Mouse (Mus musculus) gastrocnemius, adult 8-10 months (tissue): ENCODE results near the gene Echdc1. TPM values are rescaled to one million over a fixed set of nuclear protein-coding genes. Genes with fewer than 3 reads are reported as not detected.

Source experiments
- total RNA-seq, 4 experiments: library from RNA; stranded (reverse); gene quantifications; 2 replicates each; pipeline ENCODE4 v1.2.4; 2022

Gene Echdc1
- total RNA-seq, 4 experiments from 2014 or later = 33.3 to 38.7 (median 35.1) TPM

Other genes with a start within 250 kb of the Echdc1 start
- gene Soga3, start 169.3 kb upstream of the Echdc1 start, total RNA-seq = not detected
- gene Gm49353, start 114.2 kb upstream of the Echdc1 start, total RNA-seq = not detected
- gene 9330159F19Rik, start 101.6 kb upstream of the Echdc1 start, total RNA-seq = 10 to 100 TPM; 54.0 to 64.0 (median 59.1) TPM
- 10 to 100 TPM; 47.5 to 60.5 (median 59.5) TPM for gene Rnf146, start 49.3 kb downstream of the Echdc1 start, total RNA-seq
- 1 to 10 TPM; 2.0 to 2.6 (median 2.3) TPM for gene Rspo3, start 222.7 kb downstream of the Echdc1 start, total RNA-seq